Mouse (Mus musculus) thymus, postnatal 4 days (tissue): ENCODE measurements at regions not wholly inside any gene's neighbourhood (a gene's known extent, or its start where the extent isn't known, plus 50 kb on each side); places are given as distances from the start of the nearest gene placed in this dataset.
A peak's percentile ranks its signal among the peaks of the same experiment; 100 is the strongest.

Experiments used
- DNase-seq: peaks from one replicate; pipeline ENCODE4 v3.0.0; 2021

GRCm38 (mm10) chr4:55280706-55281105 is 69.1 kb upstream of the Rad23b start:
- DNase-seq = peak; percentile 77

DNA sequence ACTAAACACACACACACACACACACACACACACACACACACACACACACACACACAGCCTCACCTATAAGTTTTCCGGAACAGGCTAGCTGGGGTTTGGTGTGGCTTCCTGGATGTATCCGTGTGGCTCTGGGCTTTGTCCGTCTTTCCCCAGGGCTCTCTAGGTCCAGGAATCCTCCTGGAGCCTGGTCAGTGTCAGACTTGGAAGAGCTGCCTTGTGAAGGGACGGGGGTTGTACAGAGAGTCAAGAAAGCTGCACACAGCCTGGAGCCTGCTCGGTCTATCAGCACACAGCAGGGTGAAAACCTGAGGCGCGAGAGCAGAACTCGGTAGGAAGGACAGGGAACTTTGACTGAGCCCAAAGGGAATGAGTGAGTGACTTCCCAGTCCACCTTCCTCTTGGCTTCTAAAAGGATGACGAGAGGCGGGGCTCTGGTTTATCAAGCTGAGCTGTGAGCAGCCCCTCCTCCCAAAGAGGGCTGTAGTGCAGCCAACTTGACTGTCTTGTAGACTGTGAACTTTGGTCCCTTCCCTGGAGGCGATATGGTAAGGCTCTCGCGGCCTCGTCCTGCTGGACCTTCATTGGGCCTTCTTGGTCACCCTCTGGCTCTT is 68.3 kb upstream of the Rad23b start:
- DNase-seq = no peak

DNA sequence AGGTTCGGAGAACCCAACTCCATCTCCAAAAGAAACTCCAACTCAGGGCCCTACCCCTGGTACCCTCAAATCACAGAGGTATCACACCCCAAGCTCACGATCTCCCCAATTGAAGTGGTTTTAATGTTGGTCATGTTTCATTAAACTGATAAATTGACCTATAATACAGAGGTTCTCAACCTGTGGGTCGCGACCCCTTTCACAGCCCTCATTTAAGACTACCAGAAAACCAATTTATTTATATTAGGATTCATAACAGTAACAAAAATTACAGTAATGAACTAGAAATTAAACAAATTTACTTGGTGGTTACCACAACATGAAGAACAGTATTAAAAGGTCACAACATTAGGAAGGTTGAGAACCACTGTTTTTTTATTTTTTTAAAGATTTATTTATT is 67.4 kb upstream of the Rad23b start:
- DNase-seq = no peak

DNA sequence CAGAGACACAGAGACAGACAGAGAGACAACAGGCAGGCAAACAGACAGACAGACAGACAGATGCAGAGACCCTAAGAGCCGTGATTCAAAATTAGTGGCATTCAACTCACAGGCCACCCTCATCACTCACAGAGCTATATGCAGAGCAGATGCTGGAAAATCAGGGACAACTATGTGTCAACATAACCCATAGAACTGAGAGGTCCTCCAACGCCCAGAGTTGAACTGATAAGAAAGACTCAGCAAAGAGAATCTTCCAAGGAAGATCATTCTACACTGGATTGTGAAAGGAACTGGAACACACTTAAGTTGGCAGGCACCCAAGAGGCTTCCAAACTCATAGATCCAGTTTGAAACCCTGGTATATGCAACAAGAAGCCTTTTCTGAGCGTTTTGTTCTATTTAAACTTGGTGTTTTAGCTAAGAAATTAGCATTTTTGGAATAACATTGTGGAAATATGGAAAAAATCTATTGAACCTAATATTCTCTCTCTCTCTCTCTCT is 65.1 kb upstream of the Rad23b start:
- no peak for DNase-seq

DNA sequence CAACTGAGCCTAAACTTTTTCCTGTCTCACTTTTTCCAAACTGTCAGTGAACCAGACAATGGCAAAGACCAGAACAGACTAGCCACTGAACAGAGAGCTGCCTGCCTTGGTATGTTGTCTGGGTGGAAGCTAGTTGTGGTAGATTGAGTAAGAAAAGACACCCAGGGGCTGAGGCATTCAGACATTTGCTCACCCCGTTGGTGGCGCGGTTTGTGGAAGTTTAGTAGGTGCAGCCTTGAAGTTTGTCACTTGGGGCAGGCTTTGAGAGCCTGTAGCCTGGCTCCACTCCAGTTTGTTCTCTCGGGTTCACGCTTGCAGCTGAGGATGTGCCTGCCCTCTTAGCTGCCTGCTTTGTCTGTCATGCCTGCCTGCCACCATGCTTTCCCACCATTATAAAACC is 64.2 kb upstream of the Rad23b start:
- peak; percentile 31 for DNase-seq

DNA sequence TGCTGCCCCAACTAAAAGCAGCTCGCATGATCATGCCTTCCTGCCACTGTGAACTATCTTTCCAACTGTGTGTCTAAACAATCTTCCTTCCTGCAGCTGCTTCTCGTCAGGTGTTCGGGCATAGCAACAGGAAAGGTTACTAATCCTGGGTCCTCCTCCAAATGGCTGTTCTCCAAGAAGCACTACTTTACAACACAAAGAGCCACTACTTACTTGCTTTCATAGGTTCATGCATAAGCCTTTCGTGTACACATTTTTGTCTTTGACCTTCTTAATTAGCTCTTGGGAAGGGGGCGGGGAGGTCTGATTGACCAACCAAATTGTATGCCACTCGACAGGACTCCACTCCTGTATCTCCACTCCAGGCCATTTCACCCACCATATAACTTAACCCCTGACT is 61.4 kb upstream of the Rad23b start:
- no peak for DNase-seq

- peak; percentile 79 for DNase-seq
Observed at GRCm38 (mm10) chr4:55292277-55292676, 57.6 kb upstream of the Rad23b start.

- DNase-seq = no peak
Observed at GRCm38 (mm10) chr4:55292701-55293100, 57.1 kb upstream of the Rad23b start.

DNA sequence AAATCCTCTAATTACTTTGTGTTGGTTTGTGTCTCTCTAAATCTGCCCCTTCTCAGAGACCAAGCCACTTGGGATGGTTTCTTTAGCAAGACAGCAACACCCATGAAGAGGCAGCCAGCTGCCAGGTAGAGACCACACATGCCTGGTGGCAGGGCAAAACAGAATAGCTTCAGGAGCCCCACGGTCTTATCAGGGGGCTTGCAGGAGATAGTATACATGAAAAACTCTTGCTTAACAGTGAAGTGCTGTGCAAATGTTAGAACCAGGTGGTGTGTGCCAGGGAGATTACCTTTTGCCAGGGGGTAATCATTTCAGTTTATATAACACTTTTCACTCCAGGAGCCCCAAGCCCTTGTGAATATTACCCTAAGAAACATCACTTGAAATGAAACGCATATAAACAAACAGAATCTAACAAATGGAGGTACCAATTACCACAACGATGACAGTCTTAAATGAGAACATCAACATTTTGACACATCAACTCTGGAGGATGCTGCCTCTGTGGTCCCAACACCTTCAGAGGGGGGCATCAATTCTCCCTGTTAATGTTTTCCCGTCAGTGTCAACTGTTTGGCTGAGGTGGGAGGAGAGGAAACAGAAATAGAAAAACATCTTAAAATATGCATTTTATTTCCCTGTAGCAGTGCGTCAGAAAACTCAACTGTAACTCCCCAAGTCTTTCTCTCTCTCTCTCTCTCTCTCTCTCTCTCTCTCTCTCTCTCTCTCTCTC is 56.3 kb upstream of the Rad23b start:
- no peak for DNase-seq

- DNase-seq = peak; percentile 21
Observed at GRCm38 (mm10) chr4:55294255-55294687, 55.6 kb upstream of the Rad23b start.

- DNase-seq = peak; percentile 28
Observed at GRCm38 (mm10) chr4:55297841-55298240, 52.0 kb upstream of the Rad23b start.
